Mouse (Mus musculus) MEL (cell line): ENCODE data around the gene Zfp280d. TPM values are rescaled to one million over a fixed set of nuclear protein-coding genes. Genes with fewer than 3 reads are reported as not detected.

Experiments used
- DNase-seq: peaks from one replicate; pipeline ENCODE4 v3.0.0; 2011; ENCODE audit warnings: low read depth, low spot score
- H3K27ac ChIP-seq: 2 replicates; pipeline ENCODE4 v1.5.1; 2012; ENCODE audit warnings: low read depth, mild to moderate bottlenecking, control low read depth, low read length, moderate library complexity; ENCODE audit not compliant: control insufficient read depth
- H3K27me3 ChIP-seq, 2 experiments: fragments of 150-350 bp in 1 of 2; sonication (generic) in 1 of 2; 2 replicates each; pipeline ENCODE4 v1.6.1; 2012; ENCODE audit warnings: low read length in 2 of 2, mild to moderate bottlenecking in 2 of 2, improper control_type of control experiment in 1 of 2, moderate library complexity in 1 of 2; ENCODE audit not compliant: insufficient read depth in 2 of 2, control insufficient read depth in 1 of 2
- H3K36me3 ChIP-seq, 2 experiments: 2 replicates each; pipeline ENCODE4 v1.6.1; 2012 to 2014; ENCODE audit warnings: low read length in 2 of 2, improper control_type of control experiment in 1 of 2, inconsistent platforms in 1 of 2, mild to moderate bottlenecking in 1 of 2; ENCODE audit not compliant: insufficient read depth in 2 of 2, control insufficient read depth in 1 of 2
- H3K4me1 ChIP-seq, 2 experiments: fragments of 150-350 bp in 1 of 2; sonication (generic) in 1 of 2; 2 replicates each; pipeline ENCODE4 v1.6.1; 2012; ENCODE audit warnings: low read length in 2 of 2, improper control_type of control experiment in 1 of 2, mild to moderate bottlenecking in 1 of 2; ENCODE audit not compliant: insufficient read depth in 2 of 2, control insufficient read depth in 1 of 2
- H3K4me3 ChIP-seq, 2 experiments: fragments of 150-350 bp in 1 of 2; sonication (generic) in 1 of 2; 2 replicates each; pipeline ENCODE4 v1.5.1; 2012; ENCODE audit warnings: low read depth in 2 of 2, low read length in 2 of 2, mild to moderate bottlenecking in 2 of 2, moderate library complexity in 2 of 2, control low read depth in 1 of 2, improper control_type of control experiment in 1 of 2; ENCODE audit not compliant: control insufficient read depth in 1 of 2, insufficient read depth in 1 of 2
- H3K79me2 ChIP-seq: 2 replicates; pipeline ENCODE4 v1.6.1; 2012; ENCODE audit warnings: mild to moderate bottlenecking, low read length, moderate library complexity; ENCODE audit not compliant: control insufficient read depth, poor library complexity, insufficient read depth
- H3K9ac ChIP-seq: 2 replicates; pipeline ENCODE4 v1.6.1; 2012; ENCODE audit warnings: low read depth, mild to moderate bottlenecking, control low read depth, low read length, moderate library complexity; ENCODE audit not compliant: control insufficient read depth, poor library complexity, severe bottlenecking
- H3K9me3 ChIP-seq: fragments of 150-350 bp; sonication (generic); replicated peaks from 2 replicates; pipeline ENCODE4 v1.6.1; 2012; ENCODE audit warnings: mild to moderate bottlenecking, low read length, improper control_type of control experiment, moderate library complexity; ENCODE audit not compliant: insufficient read depth
- CTCF ChIP-seq, 3 experiments: IDR thresholded peaks in 2 of 3; conservative IDR thresholded peaks in 1 of 3; 2 replicates each; pipeline ENCODE4 v1.5.1; 2011 to 2012; ENCODE audit warnings: low read length in 3 of 3, low read depth in 2 of 3, mild to moderate bottlenecking in 2 of 3, improper control_type of control experiment in 1 of 3, inconsistent platforms in 1 of 3, mixed read lengths in 1 of 3, moderate library complexity in 1 of 3; ENCODE audit not compliant: control insufficient read depth in 1 of 3, insufficient read depth in 1 of 3, poor library complexity in 1 of 3, severe bottlenecking in 1 of 3
- E2F4 ChIP-seq: IDR thresholded peaks from 2 replicates; pipeline ENCODE4 v1.6.1; 2011; ENCODE audit warnings: low read depth, low read length, improper control_type of control experiment, borderline replicate concordance
- ELF1 ChIP-seq: IDR thresholded peaks from 2 replicates; pipeline ENCODE4 v1.6.1; 2014; ENCODE audit warnings: low read depth, mild to moderate bottlenecking, inconsistent platforms, low read length, improper control_type of control experiment, moderate library complexity
- EP300 ChIP-seq, 2 experiments: IDR thresholded peaks; 2 replicates each; pipeline ENCODE4 v1.6.1; 2011; ENCODE audit warnings: improper control_type of control experiment in 2 of 2, low read length in 2 of 2, low read depth in 1 of 2, mild to moderate bottlenecking in 1 of 2
- GABPA ChIP-seq: IDR thresholded peaks from 2 replicates; pipeline ENCODE4 v1.6.1; 2012; ENCODE audit warnings: low read depth, mild to moderate bottlenecking, inconsistent platforms, low read length, improper control_type of control experiment, moderate library complexity
- GATA1 ChIP-seq: IDR thresholded peaks from 2 replicates; pipeline ENCODE4 v1.6.1; 2011; ENCODE audit warnings: low read depth, low read length, improper control_type of control experiment
- JUND ChIP-seq: IDR thresholded peaks from 2 replicates; pipeline ENCODE4 v1.6.1; 2011; ENCODE audit warnings: low read depth, mild to moderate bottlenecking, improper control_type of control experiment, low read length
- KAT2A ChIP-seq: conservative IDR thresholded peaks from 2 replicates; pipeline ENCODE4 v1.6.1; 2012; ENCODE audit warnings: low read depth, low read length, improper control_type of control experiment, inconsistent platforms
- MAFK ChIP-seq: IDR thresholded peaks from 2 replicates; pipeline ENCODE4 v1.6.1; 2011; ENCODE audit warnings: low read depth, mild to moderate bottlenecking, low read length, improper control_type of control experiment, borderline replicate concordance
- MAZ ChIP-seq: IDR thresholded peaks from 2 replicates; pipeline ENCODE4 v1.6.1; 2012; ENCODE audit warnings: low read depth, mild to moderate bottlenecking, inconsistent platforms, low read length, improper control_type of control experiment
- MEF2A ChIP-seq: IDR thresholded peaks from 2 replicates; pipeline ENCODE4 v1.6.1; 2014; ENCODE audit warnings: low read depth, mild to moderate bottlenecking, inconsistent platforms, low read length, improper control_type of control experiment; ENCODE audit not compliant: poor library complexity, insufficient replicate concordance, severe bottlenecking; ENCODE audit errors: extremely low read depth
- MXI1 ChIP-seq: IDR thresholded peaks from 2 replicates; pipeline ENCODE4 v1.6.1; 2011; ENCODE audit warnings: mild to moderate bottlenecking, low read depth, low read length, improper control_type of control experiment
- NELFE ChIP-seq: IDR thresholded peaks from 2 replicates; pipeline ENCODE4 v1.6.1; 2011; ENCODE audit warnings: low read depth, low read length, improper control_type of control experiment
- POLR2A ChIP-seq, 2 experiments: IDR thresholded peaks; 2 replicates each; pipeline ENCODE4 v1.6.1; 2011 to 2012; ENCODE audit warnings: low read length in 2 of 2, mild to moderate bottlenecking in 2 of 2, control low read depth in 1 of 2, improper control_type of control experiment in 1 of 2, low read depth in 1 of 2, moderate library complexity in 1 of 2; ENCODE audit not compliant: control insufficient read depth in 1 of 2, insufficient read depth in 1 of 2, poor library complexity in 1 of 2
- POLR2AphosphoS2 ChIP-seq: IDR thresholded peaks from 2 replicates; pipeline ENCODE4 v1.6.1; 2011; ENCODE audit warnings: low read length, improper control_type of control experiment
- POLR2AphosphoS5 ChIP-seq: IDR thresholded peaks from 2 replicates; pipeline ENCODE4 v1.6.1; 2012; ENCODE audit warnings: low read depth, borderline replicate concordance, mild to moderate bottlenecking, inconsistent platforms, low read length, moderate library complexity, mixed read lengths
- RAD21 ChIP-seq: IDR thresholded peaks from 2 replicates; pipeline ENCODE4 v1.6.1; 2011; ENCODE audit warnings: mild to moderate bottlenecking, low read depth, low read length, improper control_type of control experiment
- RCOR1 ChIP-seq: IDR thresholded peaks from 2 replicates; pipeline ENCODE4 v1.6.1; 2012; ENCODE audit warnings: low read depth, mild to moderate bottlenecking, inconsistent platforms, low read length, improper control_type of control experiment
- SMC3 ChIP-seq: IDR thresholded peaks from 2 replicates; pipeline ENCODE4 v1.6.1; 2011; ENCODE audit warnings: low read depth, low read length, improper control_type of control experiment
- TAL1 ChIP-seq: IDR thresholded peaks from 2 replicates; pipeline ENCODE4 v1.6.1; 2012; ENCODE audit warnings: mild to moderate bottlenecking, inconsistent platforms, low read length, moderate library complexity, mixed read lengths
- TBP ChIP-seq: IDR thresholded peaks from 2 replicates; pipeline ENCODE4 v1.8.0; 2011; ENCODE audit warnings: low read depth, low read length, improper control_type of control experiment
- TCF12 ChIP-seq: IDR thresholded peaks from 2 replicates; pipeline ENCODE4 v1.6.1; 2014; ENCODE audit warnings: low read depth, mild to moderate bottlenecking, inconsistent platforms, low read length, improper control_type of control experiment, moderate library complexity
- ZC3H11A ChIP-seq: IDR thresholded peaks from 2 replicates; pipeline ENCODE4 v1.6.1; 2012; ENCODE audit warnings: low read depth, mild to moderate bottlenecking, inconsistent platforms, low read length, improper control_type of control experiment
- ZKSCAN1 ChIP-seq: IDR thresholded peaks from 2 replicates; pipeline ENCODE4 v1.6.1; 2012; ENCODE audit warnings: low read depth, mild to moderate bottlenecking, inconsistent platforms, low read length, improper control_type of control experiment, moderate library complexity
- ZMIZ1 ChIP-seq: IDR thresholded peaks from 2 replicates; pipeline ENCODE4 v1.6.1; 2012; ENCODE audit warnings: low read depth, mild to moderate bottlenecking, inconsistent platforms, low read length, improper control_type of control experiment, moderate library complexity
- ZNF384 ChIP-seq: IDR thresholded peaks from 2 replicates; pipeline ENCODE4 v1.6.1; 2012; ENCODE audit warnings: low read depth, mild to moderate bottlenecking, inconsistent platforms, low read length, improper control_type of control experiment
- polyA plus RNA-seq, 2 experiments: library from polyadenylated mRNA; stranded (reverse) in 1 of 2; unstranded in 1 of 2; fragments of >175 nt in 1 of 2; fragments of >200 nt in 1 of 2; gene quantifications; 2 replicates each; pipeline versions ENCODE4 v1.2.1 to v1.2.4; 2012; ENCODE audit warnings: low replicate concordance in 2 of 2, low read depth in 1 of 2; ENCODE audit not compliant: insufficient read length in 2 of 2, insufficient read depth in 1 of 2, missing spikeins in 1 of 2
- total RNA-seq: library from RNA; depleted of rRNA; stranded (reverse); fragments of 300-350 nt; gene quantifications from 2 replicates; pipeline ENCODE4 v1.2.3, GENCODE M21; 2012

The Zfp280d gene
- total and polyA plus RNA-seq, 3 experiments: 16.2 to 592 (median 20.6) TPM

DNA sequence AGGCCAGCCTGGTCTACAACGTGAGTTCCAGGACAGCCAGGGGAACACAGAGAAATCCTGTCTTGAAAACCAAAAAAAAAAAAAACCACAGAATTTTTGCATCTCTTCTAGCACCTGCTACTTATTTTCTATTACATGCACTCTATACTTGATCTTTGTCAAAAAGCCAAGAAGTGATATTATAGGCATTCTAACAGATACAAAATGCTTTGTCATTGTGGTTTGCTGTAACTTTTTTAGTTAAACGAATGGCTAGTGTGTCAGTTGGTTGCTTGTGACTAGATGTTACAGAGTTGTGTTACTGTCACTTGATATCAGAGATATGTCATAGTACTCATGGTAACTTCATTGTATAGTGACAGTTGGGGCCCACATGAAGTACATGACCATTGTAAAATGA is 61.4 kb downstream of the Zfp280d start (continued):
- peak; percentile 79 for TF ChIP-seq GATA1
- peak; percentile 99 for TF ChIP-seq GABPA
- no peak for TF ChIP-seq ZC3H11A
- TF ChIP-seq ZKSCAN1: no peak
- TF ChIP-seq ZMIZ1: no peak
- no peak for TF ChIP-seq MAZ
- peak; percentile 91 for TF ChIP-seq MAFK
- TF ChIP-seq NELFE: no peak
- TF ChIP-seq POLR2AphosphoS2: no peak
- TF ChIP-seq CTCF (IDR thresholded peaks at IDR 0.05 in 2 of 3, conservative IDR thresholded peaks at IDR 0.05 in 1 of 3; ENCODE audit: control insufficient read depth in 1 of 3, insufficient read depth in 1 of 3, low read depth in 2 of 3, low read length in 3 of 3, poor library complexity in 1 of 3, severe bottlenecking in 1 of 3): no peak
- TF ChIP-seq POLR2A (IDR thresholded peaks at IDR 0.05; ENCODE audit: control insufficient read depth in 1 of 2, insufficient read depth in 1 of 2, low read depth in 1 of 2, low read length in 2 of 2, poor library complexity in 1 of 2): no peak

DNA sequence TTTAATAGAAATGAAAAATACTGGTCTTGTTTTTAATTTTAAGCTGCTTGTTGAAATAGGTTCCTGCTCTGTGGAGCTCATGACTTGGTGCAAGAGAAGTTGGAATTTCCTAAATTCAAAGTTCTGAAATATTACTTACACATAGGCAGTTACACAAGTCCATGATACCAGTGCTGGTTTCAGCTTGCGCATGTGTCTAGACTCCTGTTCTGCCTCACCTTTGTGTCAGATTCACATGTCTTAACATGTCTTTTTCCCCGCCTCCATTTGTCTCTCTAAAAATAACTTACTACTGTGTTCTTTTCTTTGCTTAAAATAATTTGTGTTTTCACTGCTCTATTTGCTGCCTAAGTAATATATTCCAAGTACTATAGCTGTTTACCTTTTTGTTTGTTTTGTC is 64.5 kb downstream of the Zfp280d start:
- Histone ChIP-seq H3K4me1 (peaks cover 8 to 31% of the 10 kb centered on the region in 2 experiments), H3K9me3 (no peaks in the 10 kb centered on the region), H3K27me3 (no peaks in the 10 kb centered on the region), H3K36me3 (peaks cover 35 to 46% of the 10 kb centered on the region in 2 experiments), H3K27ac (no peak overlapping the region), H3K9ac (no peak overlapping the region), H3K4me3 (no peak overlapping the region), H3K79me2 (no peaks in the 10 kb centered on the region)
- no peak for TF ChIP-seq RCOR1
- no peak for TF ChIP-seq POLR2AphosphoS2
- no peak for TF ChIP-seq NELFE
- TF ChIP-seq ZMIZ1: no peak
- TF ChIP-seq MXI1: no peak
- TF ChIP-seq ZNF384: no peak
- TF ChIP-seq JUND: no peak
- TF ChIP-seq TCF12: no peak
- no peak for TF ChIP-seq ZC3H11A
- TF ChIP-seq E2F4: no peak
- TF ChIP-seq MEF2A: no peak
- TF ChIP-seq POLR2AphosphoS5: no peak
- no peak for TF ChIP-seq TAL1
- no peak for TF ChIP-seq SMC3
- TF ChIP-seq KAT2A: no peak
- no peak for TF ChIP-seq GABPA
- TF ChIP-seq ELF1: no peak
- TF ChIP-seq EP300 (IDR thresholded peaks at IDR 0.05; ENCODE audit: low read depth in 1 of 2, low read length in 2 of 2): no peak
- TF ChIP-seq TBP: no peak
- TF ChIP-seq RAD21: no peak
- no peak for DNase-seq
